Mouse (Mus musculus): ENCODE data around the gene Maip1. TPM values are rescaled to one million over a fixed set of nuclear protein-coding genes. Genes with fewer than 3 reads are reported as not detected.

The Maip1 gene
- polyA plus RNA-seq (2015; fragmentation: Nextera tagmentation; extraction: Ambion mirVana), result 9.4 and 10.8 TPM in 2 replicates

GRCm38 (mm10) chr1:57406187-57407151, at the start of gene Maip1, which contains the start of gene Tyw5:
Gene Maip1, plus strand, starts transcription at chr1:57406328.
Gene Tyw5, minus strand, starts transcription at chr1:57407101.

DNA sequence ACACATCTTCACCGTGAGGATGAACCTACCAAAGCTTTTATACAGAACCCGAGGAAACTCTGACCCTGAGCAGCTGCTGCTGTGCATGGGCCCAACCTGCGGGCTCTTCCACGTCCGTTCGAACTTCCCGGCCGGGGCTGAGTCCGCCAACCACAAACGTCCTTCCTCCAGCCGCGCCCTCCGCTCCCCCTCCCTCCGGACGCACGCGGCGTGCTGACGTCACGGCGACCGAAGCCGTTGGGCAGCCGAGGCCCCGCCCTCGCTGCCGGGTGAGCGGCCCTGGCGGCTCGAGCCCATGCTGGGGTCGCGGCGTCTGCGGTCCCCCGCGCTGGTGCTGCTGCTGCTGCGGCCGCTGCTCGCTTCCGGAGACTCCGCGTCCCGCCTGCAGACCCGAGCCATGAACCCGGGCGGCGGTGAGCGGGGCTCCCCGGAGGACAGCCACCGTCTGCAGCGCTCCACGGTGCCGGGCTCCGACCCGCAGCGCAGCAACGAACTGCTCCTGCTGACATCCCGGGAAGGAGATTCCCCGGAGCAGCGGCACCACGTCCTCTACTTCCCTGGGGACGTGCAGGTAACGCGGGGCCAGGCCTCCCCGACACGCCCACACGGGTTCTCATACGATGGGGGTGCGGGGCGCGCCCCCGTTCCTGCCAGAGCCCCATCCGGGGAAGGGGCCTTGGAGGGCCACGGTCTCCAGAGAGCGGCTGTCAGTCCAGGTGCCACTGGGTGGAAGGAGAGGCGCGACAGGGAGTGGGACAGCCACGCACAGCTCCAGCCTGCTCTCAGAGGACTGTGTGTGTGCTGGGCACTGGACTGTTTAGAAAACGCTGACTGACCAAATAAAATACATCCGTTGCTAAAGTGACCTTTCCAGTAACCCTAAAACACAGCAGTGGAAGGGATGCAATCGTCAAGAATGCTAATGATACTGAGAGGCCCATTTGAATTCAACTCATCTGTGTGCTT, 28.5 kb upstream of the Maip1 start, which contains the start of gene 1700066M21Rik:
TSS of gene 1700066M21Rik (plus strand) at position 245 of the 966 bp plus-strand sequence.

Other genes starting within 250 kb of the Maip1 start
- 5.9 and 6.4 TPM in 2 replicates for gene 1700066M21Rik, start 28.7 kb upstream of the Maip1 start, polyA plus RNA-seq (2015; fragmentation: Nextera tagmentation; extraction: Ambion mirVana)
- 14.0 and 14.7 TPM in 2 replicates for gene Tyw5, start 773 bp downstream of the Maip1 start, polyA plus RNA-seq (2015; fragmentation: Nextera tagmentation; extraction: Ambion mirVana)